Mouse (Mus musculus): ENCODE measurements at regions not wholly inside any gene's neighbourhood (a gene's known extent, or its start where the extent isn't known, plus 50 kb on each side); places are given as distances from the start of the nearest gene placed in this dataset.
A peak's percentile ranks its signal among the peaks of the same experiment; 100 is the strongest.

DNA sequence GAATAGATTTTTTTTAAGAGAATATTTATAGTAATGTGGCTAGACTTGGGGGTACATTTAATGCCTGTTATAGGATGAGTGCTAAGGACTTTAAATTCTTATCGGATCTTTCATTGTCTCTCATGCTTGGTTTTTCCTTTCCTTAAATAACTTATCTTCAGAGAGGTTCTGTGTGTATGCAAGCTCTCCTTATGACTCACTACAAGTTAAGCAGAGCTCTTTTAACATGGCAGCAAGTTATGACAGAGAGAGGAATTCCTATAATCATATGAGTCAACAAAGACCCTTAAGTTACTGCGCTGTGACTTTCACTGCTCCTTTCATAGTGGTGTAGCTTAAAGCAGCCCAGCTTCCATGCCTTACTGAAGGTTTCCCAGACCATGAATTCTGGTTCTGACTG, 115.9 kb upstream of the Syt1 start:
- H3K4me3 ChIP-seq (ENCODE audit: low read depth, low read length), result no peak overlapping the region
- no peaks in the 10 kb centered on the region for H3K36me3 ChIP-seq (replicated peaks; ENCODE audit: control insufficient read depth, insufficient read depth, low read depth, low read length)
- no peaks in the 10 kb centered on the region for H3K27me3 ChIP-seq (ENCODE audit: control insufficient read depth, insufficient read depth, low read length)
- 82% methylated on average over 2 of the region's 2 CpGs for WGBS
- no peak for ATAC-seq (replicated peaks; ENCODE audit: insufficient number of reproducible peaks, low FRiP score, low TSS enrichment, low read depth)
- H3K9ac ChIP-seq (replicated peaks; ENCODE audit: low read length), result no peak overlapping the region
- no peak for DNase-seq (ENCODE audit: low spot score)
- no peak overlapping the region for H3K27ac ChIP-seq (replicated peaks; ENCODE audit: low read depth, low read length)
- no peaks in the 10 kb centered on the region for H3K9me3 ChIP-seq (replicated peaks; ENCODE audit: control insufficient read depth, low read length)
- no peaks in the 10 kb centered on the region for H3K4me1 ChIP-seq (ENCODE audit: control insufficient read depth, insufficient read depth, low read length)
- no peak overlapping the region for H3K4me2 ChIP-seq (ENCODE audit: low read depth, low read length)

- Histone ChIP-seq H3K27me3 (ENCODE audit: control insufficient read depth, insufficient read depth, low read length) (no peaks in the 10 kb centered on the region), H3K27ac (replicated peaks; ENCODE audit: low read depth, low read length) (no peak overlapping the region), H3K4me3 (ENCODE audit: low read depth, low read length) (no peak overlapping the region), H3K9me3 (replicated peaks; ENCODE audit: control insufficient read depth, low read length) (no peaks in the 10 kb centered on the region), H3K4me2 (ENCODE audit: low read depth, low read length) (no peak overlapping the region), H3K9ac (replicated peaks; ENCODE audit: low read length) (no peak overlapping the region), H3K4me1 (ENCODE audit: control insufficient read depth, insufficient read depth, low read length) (no peaks in the 10 kb centered on the region), H3K36me3 (replicated peaks; ENCODE audit: control insufficient read depth, insufficient read depth, low read depth, low read length) (no peaks in the 10 kb centered on the region)
- 90% methylated on average over 5 of the region's 5 CpGs for WGBS
- no peak for DNase-seq (ENCODE audit: low spot score)
- ATAC-seq (replicated peaks; ENCODE audit: insufficient number of reproducible peaks, low FRiP score, low TSS enrichment, low read depth), result no peak
These were observed 106.4 kb upstream of the Syt1 start for GRCm38 (mm10) chr10:109117143-109117542.

GRCm38 (mm10) chr10:109115013-109115627, 104.3 kb upstream of the Syt1 start:
- Histone ChIP-seq H3K4me3 (ENCODE audit: low read depth, low read length) (no peak overlapping the region), H3K4me1 (ENCODE audit: control insufficient read depth, insufficient read depth, low read length) (no peaks in the 10 kb centered on the region), H3K36me3 (replicated peaks; ENCODE audit: control insufficient read depth, insufficient read depth, low read depth, low read length) (no peaks in the 10 kb centered on the region), H3K4me2 (ENCODE audit: low read depth, low read length) (no peak overlapping the region), H3K9me3 (replicated peaks; ENCODE audit: control insufficient read depth, low read length) (no peaks in the 10 kb centered on the region), H3K9ac (replicated peaks; ENCODE audit: low read length) (no peak overlapping the region), H3K27ac (replicated peaks; ENCODE audit: low read depth, low read length) (no peak overlapping the region), H3K27me3 (ENCODE audit: control insufficient read depth, insufficient read depth, low read length) (no peaks in the 10 kb centered on the region)
- ATAC-seq (replicated peaks; ENCODE audit: insufficient number of reproducible peaks, low FRiP score, low TSS enrichment, low read depth) (no peak), DNase-seq (ENCODE audit: low spot score) (no peak)
- WGBS, result 89% methylated on average over 4 of the region's 4 CpGs

- WGBS, result 85% methylated on average over 2 of the region's 2 CpGs
- Histone ChIP-seq H3K9ac (replicated peaks; ENCODE audit: low read length) (no peak overlapping the region), H3K9me3 (replicated peaks; ENCODE audit: control insufficient read depth, low read length) (no peaks in the 10 kb centered on the region), H3K4me2 (ENCODE audit: low read depth, low read length) (no peak overlapping the region), H3K27ac (replicated peaks; ENCODE audit: low read depth, low read length) (no peak overlapping the region), H3K36me3 (replicated peaks; ENCODE audit: control insufficient read depth, insufficient read depth, low read depth, low read length) (no peaks in the 10 kb centered on the region), H3K4me1 (ENCODE audit: control insufficient read depth, insufficient read depth, low read length) (no peaks in the 10 kb centered on the region), H3K27me3 (ENCODE audit: control insufficient read depth, insufficient read depth, low read length) (no peaks in the 10 kb centered on the region), H3K4me3 (ENCODE audit: low read depth, low read length) (no peak overlapping the region)
- ATAC-seq (replicated peaks; ENCODE audit: insufficient number of reproducible peaks, low FRiP score, low TSS enrichment, low read depth) (no peak), DNase-seq (ENCODE audit: low spot score) (no peak)
These were observed 95.0 kb upstream of the Syt1 start for GRCm38 (mm10) chr10:109105781-109106180.

DNA sequence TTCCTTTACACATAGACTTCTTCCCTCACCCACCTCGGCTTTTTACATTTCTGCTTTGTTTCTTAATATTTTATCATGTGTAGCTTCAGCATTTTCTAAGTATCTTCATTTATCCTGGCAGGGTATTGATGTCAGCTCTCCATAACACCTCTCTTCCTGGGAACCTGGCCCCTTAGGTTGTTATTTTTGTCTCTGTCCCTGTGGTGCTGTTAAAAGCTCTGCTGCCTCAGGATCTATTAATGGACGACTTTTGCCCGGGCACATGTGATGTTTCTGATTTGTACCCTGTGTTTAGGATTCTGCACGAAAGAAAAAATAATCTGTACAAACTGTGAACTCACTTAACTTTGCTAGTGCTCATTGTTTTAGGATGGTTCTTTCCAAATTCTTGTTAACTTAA, 81.4 kb upstream of the Syt1 start:
- Histone ChIP-seq H3K4me2 (ENCODE audit: low read depth, low read length) (no peak overlapping the region), H3K4me1 (ENCODE audit: control insufficient read depth, insufficient read depth, low read length) (no peaks in the 10 kb centered on the region), H3K4me3 (ENCODE audit: low read depth, low read length) (no peak overlapping the region), H3K27me3 (ENCODE audit: control insufficient read depth, insufficient read depth, low read length) (no peaks in the 10 kb centered on the region), H3K36me3 (replicated peaks; ENCODE audit: control insufficient read depth, insufficient read depth, low read depth, low read length) (no peaks in the 10 kb centered on the region), H3K9ac (replicated peaks; ENCODE audit: low read length) (no peak overlapping the region), H3K27ac (replicated peaks; ENCODE audit: low read depth, low read length) (no peak overlapping the region), H3K9me3 (replicated peaks; ENCODE audit: control insufficient read depth, low read length) (no peaks in the 10 kb centered on the region)
- DNase-seq (ENCODE audit: low spot score) (no peak), ATAC-seq (replicated peaks; ENCODE audit: insufficient number of reproducible peaks, low FRiP score, low TSS enrichment, low read depth) (no peak)
- 70% methylated on average over 4 of the region's 4 CpGs for WGBS

DNA sequence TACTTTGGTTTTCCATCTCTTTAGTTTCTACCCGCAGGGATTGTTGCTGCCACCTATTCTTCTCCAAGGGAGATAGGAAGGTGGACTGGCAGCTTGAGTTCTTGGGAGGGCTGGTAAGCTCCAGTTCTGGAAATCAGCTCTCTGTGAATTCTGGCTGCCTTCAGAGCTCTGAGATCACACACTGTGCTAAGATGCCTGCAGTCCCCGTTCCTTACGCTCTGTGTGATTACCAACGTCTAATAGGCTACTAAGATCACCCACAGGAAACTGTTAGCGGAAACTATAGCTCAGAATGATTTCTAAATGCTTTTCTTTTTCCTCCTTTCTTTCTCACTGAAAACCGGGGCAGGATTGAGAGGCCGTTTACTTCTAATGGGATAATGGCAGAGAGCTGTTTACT, 69.0 kb upstream of the Syt1 start:
- DNase-seq (ENCODE audit: low spot score) (peak; percentile 1), ATAC-seq (replicated peaks; ENCODE audit: insufficient number of reproducible peaks, low FRiP score, low TSS enrichment, low read depth) (no peak)
- H3K9ac ChIP-seq (replicated peaks; ENCODE audit: low read length), result no peak overlapping the region
- H3K4me3 ChIP-seq (ENCODE audit: low read depth, low read length), result no peak overlapping the region
- no peaks in the 10 kb centered on the region for H3K9me3 ChIP-seq (replicated peaks; ENCODE audit: control insufficient read depth, low read length)
- no peak overlapping the region for H3K4me2 ChIP-seq (ENCODE audit: low read depth, low read length)
- H3K27ac ChIP-seq (replicated peaks; ENCODE audit: low read depth, low read length), result no peak overlapping the region
- 36% methylated on average over 7 of the region's 7 CpGs for WGBS
- no peaks in the 10 kb centered on the region for H3K36me3 ChIP-seq (replicated peaks; ENCODE audit: control insufficient read depth, insufficient read depth, low read depth, low read length)
- H3K4me1 ChIP-seq (ENCODE audit: control insufficient read depth, insufficient read depth, low read length), result no peaks in the 10 kb centered on the region
- H3K27me3 ChIP-seq (ENCODE audit: control insufficient read depth, insufficient read depth, low read length), result no peaks in the 10 kb centered on the region; the same call in 1 of the 2 replicates

GRCm38 (mm10) chr10:109074218-109074617, 63.4 kb upstream of the Syt1 start:
- ATAC-seq (replicated peaks; ENCODE audit: insufficient number of reproducible peaks, low FRiP score, low TSS enrichment, low read depth), result no peak
- 85% methylated on average over 7 of the region's 7 CpGs for WGBS
- H3K36me3 ChIP-seq (replicated peaks; ENCODE audit: control insufficient read depth, insufficient read depth, low read depth, low read length), result no peaks in the 10 kb centered on the region

More at GRCm38 (mm10) chr10:109074218-109074617, 63.4 kb upstream of the Syt1 start:
- no peak overlapping the region for H3K4me2 ChIP-seq (ENCODE audit: low read depth, low read length)
- H3K4me1 ChIP-seq (ENCODE audit: control insufficient read depth, insufficient read depth, low read length), result no peaks in the 10 kb centered on the region
- no peak for DNase-seq (ENCODE audit: low spot score)
- H3K9me3 ChIP-seq (replicated peaks; ENCODE audit: control insufficient read depth, low read length), result no peaks in the 10 kb centered on the region
- H3K27me3 ChIP-seq (ENCODE audit: control insufficient read depth, insufficient read depth, low read length), result no peaks in the 10 kb centered on the region
- H3K27ac ChIP-seq (replicated peaks; ENCODE audit: low read depth, low read length), result no peak overlapping the region
- H3K4me3 ChIP-seq (ENCODE audit: low read depth, low read length), result no peak overlapping the region
- H3K9ac ChIP-seq (replicated peaks; ENCODE audit: low read length), result no peak overlapping the region

Data from embryonic facial prominence, embryonic 11.5 days (tissue).